Mouse (Mus musculus) small intestine, adult 2 months (tissue): Measurements from ENCODE around the gene Prss45.

ENCODE experiments used
- CTCF ChIP-seq: fragments of 200-500 bp; IDR thresholded peaks from 2 replicates; pipeline ENCODE4 v1.5.1; 2012; ENCODE audit warnings: low read depth, mild to moderate bottlenecking, control low read depth, inconsistent platforms, low read length, moderate library complexity, mixed read lengths; ENCODE audit not compliant: insufficient replicate concordance, insufficient read length; ENCODE audit errors: extremely low read depth
- POLR2A ChIP-seq: fragments of 200-500 bp; IDR thresholded peaks from 2 replicates; pipeline ENCODE4 v1.6.1; 2012; ENCODE audit warnings: low read depth, mild to moderate bottlenecking, control low read depth, inconsistent platforms, low read length, moderate library complexity

DNA sequence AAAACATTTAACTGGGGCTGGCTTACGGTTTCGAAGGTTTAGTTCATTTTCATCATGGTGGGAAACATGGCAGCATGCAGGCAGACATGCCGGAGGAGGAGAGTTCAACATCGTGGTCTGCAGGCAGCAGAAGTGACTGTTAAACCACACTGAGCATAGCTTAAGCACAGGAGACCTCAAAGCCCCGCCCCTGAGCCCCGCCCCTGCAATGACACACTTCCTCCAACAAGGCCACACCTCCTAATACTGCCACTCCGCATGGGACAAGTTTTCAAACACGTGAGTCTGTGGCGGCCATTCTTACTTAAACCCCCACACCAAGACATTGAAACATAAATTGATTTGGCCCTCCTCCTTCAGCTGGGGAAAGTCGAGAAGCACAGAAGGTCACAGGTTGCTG is 37.4 kb upstream of the Prss45 start:
- TF ChIP-seq POLR2A, result no peak
- TF ChIP-seq CTCF, result no peak
